Mouse (Mus musculus): ENCODE results near the gene Cacfd1. TPM values are rescaled to one million over a fixed set of nuclear protein-coding genes. Genes with fewer than 3 reads are reported as not detected.

Gene Cacfd1
- polyA plus RNA-seq, 1 experiment from 2014 or later = 41.6 TPM

- Histone ChIP-seq H3K4me3 (no peak overlapping the region), H3K4me1 (replicated peaks) (peaks cover 9% of the 10 kb centered on the region; the same call in 1 of the 2 replicates), H3K9me3 (replicated peaks) (no peaks in the 10 kb centered on the region), H3K27me3 (replicated peaks) (peaks cover 53% of the 10 kb centered on the region), H3K27ac (ENCODE audit: poor library complexity, severe bottlenecking) (no peak overlapping the region), H3K9ac (no peak overlapping the region), H3K36me3 (no peaks in the 10 kb centered on the region), H3K4me2 (no peak overlapping the region)
- 58% methylated on average over 10 of the region's 10 CpGs for WGBS
- ATAC-seq (ENCODE audit: insufficient number of reproducible peaks, low FRiP score) = no peak
Observed at GRCm38 (mm10) chr2:27026857-27027617, 17.3 kb downstream of the Cacfd1 start.

- H3K36me3 ChIP-seq = no peaks in the 10 kb centered on the region
- H3K4me2 ChIP-seq = peak within 1 kb of the TSS; percentile 65
- 4% methylated on average over 38 of the region's 38 CpGs for WGBS
- H3K4me3 ChIP-seq = peak within 1 kb of the TSS; percentile 28
- H3K27me3 ChIP-seq (replicated peaks) = peaks cover 53% of the 10 kb centered on the region
- H3K9ac ChIP-seq = peak within 1 kb of the TSS; percentile 4; the same call in 1 of the 2 replicates
- no peaks in the 10 kb centered on the region for H3K9me3 ChIP-seq (replicated peaks)
- no peak within 1 kb of the TSS for H3K27ac ChIP-seq (ENCODE audit: poor library complexity, severe bottlenecking)
- peak; percentile 91 for ATAC-seq (ENCODE audit: insufficient number of reproducible peaks, low FRiP score)
- peaks cover 9% of the 10 kb centered on the region; the same call in 1 of the 2 replicates for H3K4me1 ChIP-seq (replicated peaks)
Observed at GRCm38 (mm10) chr2:27027618-27028436, 18.1 kb downstream of the Cacfd1 start, which contains the start of gene Slc2a6. Gene Slc2a6 (minus strand): TSS chr2:27027998.

- no peak overlapping the region for H3K27ac ChIP-seq (ENCODE audit: poor library complexity, severe bottlenecking)
- WGBS = 52% methylated on average over 4 of the region's 4 CpGs
- H3K4me1 ChIP-seq (replicated peaks) = peaks cover 9% of the 10 kb centered on the region; the same call in 1 of the 2 replicates
- H3K4me2 ChIP-seq = peak overlapping the region; percentile 65
- H3K9me3 ChIP-seq (replicated peaks) = no peaks in the 10 kb centered on the region
- peaks cover 53% of the 10 kb centered on the region for H3K27me3 ChIP-seq (replicated peaks)
- 0 out of 2 replicates have a peak overlapping the region, but pooled peaks have one; percentile 4 for H3K9ac ChIP-seq
- H3K4me3 ChIP-seq = 0 out of 2 replicates have a peak overlapping the region, but pooled peaks have one; percentile 28
- ATAC-seq (ENCODE audit: insufficient number of reproducible peaks, low FRiP score) = no peak
- H3K36me3 ChIP-seq = no peaks in the 10 kb centered on the region
Observed at GRCm38 (mm10) chr2:27028437-27029015, 18.8 kb downstream of the Cacfd1 start.

- Histone ChIP-seq H3K4me3 (no peak overlapping the region), H3K4me1 (replicated peaks) (peaks cover 9% of the 10 kb centered on the region; the same call in 1 of the 2 replicates), H3K27ac (ENCODE audit: poor library complexity, severe bottlenecking) (no peak overlapping the region), H3K4me2 (no peak overlapping the region), H3K27me3 (replicated peaks) (peaks cover 22% of the 10 kb centered on the region), H3K36me3 (no peaks in the 10 kb centered on the region), H3K9me3 (replicated peaks) (no peaks in the 10 kb centered on the region), H3K9ac (no peak overlapping the region)
- no peak for ATAC-seq (ENCODE audit: insufficient number of reproducible peaks, low FRiP score)
- 67% methylated on average over 2 of the region's 2 CpGs for WGBS
Observed at GRCm38 (mm10) chr2:27032361-27032760, 22.6 kb downstream of the Cacfd1 start.

- ATAC-seq (ENCODE audit: insufficient number of reproducible peaks, low FRiP score) = no peak
- no peak overlapping the region for H3K4me2 ChIP-seq
- no peak overlapping the region for H3K4me3 ChIP-seq
- H3K4me1 ChIP-seq (replicated peaks) = peaks cover 3% of the 10 kb centered on the region; the same call in 1 of the 2 replicates
- WGBS = 64% methylated on average over 3 of the region's 3 CpGs
- no peaks in the 10 kb centered on the region for H3K36me3 ChIP-seq
- no peak overlapping the region for H3K27ac ChIP-seq (ENCODE audit: poor library complexity, severe bottlenecking)
- H3K9me3 ChIP-seq (replicated peaks) = no peaks in the 10 kb centered on the region
- H3K9ac ChIP-seq = no peak overlapping the region
- H3K27me3 ChIP-seq (replicated peaks) = 0 out of 2 replicates have a peak, but pooled peaks cover 22% of the 10 kb centered on the region
Observed at GRCm38 (mm10) chr2:27036003-27036402, 26.3 kb downstream of the Cacfd1 start.

- Histone ChIP-seq H3K4me3 (no peak overlapping the region), H3K4me2 (no peak overlapping the region), H3K9me3 (replicated peaks) (no peaks in the 10 kb centered on the region), H3K4me1 (replicated peaks) (peaks cover 7% of the 10 kb centered on the region; the same call in 1 of the 2 replicates), H3K27me3 (replicated peaks) (0 out of 2 replicates have a peak, but pooled peaks cover 22% of the 10 kb centered on the region), H3K36me3 (no peaks in the 10 kb centered on the region), H3K9ac (no peak overlapping the region), H3K27ac (ENCODE audit: poor library complexity, severe bottlenecking) (no peak overlapping the region)
- peak; percentile 22; the same call in 1 of the 2 replicates for ATAC-seq (ENCODE audit: insufficient number of reproducible peaks, low FRiP score)
- WGBS = 66% methylated on average over 4 of the region's 4 CpGs
Observed at GRCm38 (mm10) chr2:27037008-27037407, 27.3 kb downstream of the Cacfd1 start.

- Histone ChIP-seq H3K4me2 (no peak overlapping the region), H3K27me3 (replicated peaks) (0 out of 2 replicates have a peak, but pooled peaks cover 22% of the 10 kb centered on the region), H3K27ac (ENCODE audit: poor library complexity, severe bottlenecking) (no peak overlapping the region), H3K4me3 (no peak overlapping the region), H3K9me3 (replicated peaks) (no peaks in the 10 kb centered on the region), H3K4me1 (replicated peaks) (peaks cover 7% of the 10 kb centered on the region; the same call in 1 of the 2 replicates), H3K36me3 (no peaks in the 10 kb centered on the region), H3K9ac (no peak overlapping the region)
- WGBS = 0% methylated on average over 3 of the region's 3 CpGs
- no peak for ATAC-seq (ENCODE audit: insufficient number of reproducible peaks, low FRiP score)
Observed at GRCm38 (mm10) chr2:27038596-27038995, 28.9 kb downstream of the Cacfd1 start.

- no peaks in the 10 kb centered on the region for H3K36me3 ChIP-seq
- no peaks in the 10 kb centered on the region for H3K9me3 ChIP-seq (replicated peaks)
- H3K27ac ChIP-seq (ENCODE audit: poor library complexity, severe bottlenecking) = no peak overlapping the region
- H3K4me1 ChIP-seq (replicated peaks) = peaks cover 7% of the 10 kb centered on the region; the same call in 1 of the 2 replicates
- WGBS = 7% methylated on average over 1 of the region's 1 CpGs
- H3K27me3 ChIP-seq (replicated peaks) = 0 out of 2 replicates have a peak, but pooled peaks cover 22% of the 10 kb centered on the region
- H3K4me2 ChIP-seq = no peak overlapping the region
- ATAC-seq (ENCODE audit: insufficient number of reproducible peaks, low FRiP score) = no peak
- H3K4me3 ChIP-seq = no peak overlapping the region
- 0 out of 2 replicates have a peak overlapping the region, but pooled peaks have one; percentile 5 for H3K9ac ChIP-seq
Observed at GRCm38 (mm10) chr2:27039286-27039685, 29.6 kb downstream of the Cacfd1 start.

GRCm38 (mm10) chr2:27042131-27042844 is 32.6 kb downstream of the Cacfd1 start:
- Histone ChIP-seq H3K4me3 (no peak overlapping the region), H3K9ac (no peak overlapping the region), H3K4me2 (no peak overlapping the region), H3K9me3 (replicated peaks) (no peaks in the 10 kb centered on the region), H3K27me3 (replicated peaks) (0 out of 2 replicates have a peak, but pooled peaks cover 23% of the 10 kb centered on the region), H3K27ac (ENCODE audit: poor library complexity, severe bottlenecking) (no peak overlapping the region), H3K4me1 (replicated peaks) (peaks cover 7% of the 10 kb centered on the region; the same call in 1 of the 2 replicates), H3K36me3 (no peaks in the 10 kb centered on the region)
- no peak for ATAC-seq (ENCODE audit: insufficient number of reproducible peaks, low FRiP score)
- 66% methylated on average over 8 of the region's 8 CpGs for WGBS

- Histone ChIP-seq H3K9me3 (replicated peaks) (no peaks in the 10 kb centered on the region), H3K27ac (ENCODE audit: poor library complexity, severe bottlenecking) (no peak overlapping the region), H3K4me3 (no peak overlapping the region), H3K4me2 (no peak overlapping the region), H3K27me3 (replicated peaks) (0 out of 2 replicates have a peak, but pooled peaks cover 16% of the 10 kb centered on the region), H3K9ac (no peak overlapping the region), H3K4me1 (replicated peaks) (peaks cover 7% of the 10 kb centered on the region; the same call in 1 of the 2 replicates), H3K36me3 (no peaks in the 10 kb centered on the region)
- 17% methylated on average over 3 of the region's 3 CpGs for WGBS
- ATAC-seq (ENCODE audit: insufficient number of reproducible peaks, low FRiP score) = peak; percentile 69
Observed at GRCm38 (mm10) chr2:27043461-27043860, 33.7 kb downstream of the Cacfd1 start.
